Comparison of ENCODE assay signal across 25 mouse cellular contexts in the genomic region with DNA sequence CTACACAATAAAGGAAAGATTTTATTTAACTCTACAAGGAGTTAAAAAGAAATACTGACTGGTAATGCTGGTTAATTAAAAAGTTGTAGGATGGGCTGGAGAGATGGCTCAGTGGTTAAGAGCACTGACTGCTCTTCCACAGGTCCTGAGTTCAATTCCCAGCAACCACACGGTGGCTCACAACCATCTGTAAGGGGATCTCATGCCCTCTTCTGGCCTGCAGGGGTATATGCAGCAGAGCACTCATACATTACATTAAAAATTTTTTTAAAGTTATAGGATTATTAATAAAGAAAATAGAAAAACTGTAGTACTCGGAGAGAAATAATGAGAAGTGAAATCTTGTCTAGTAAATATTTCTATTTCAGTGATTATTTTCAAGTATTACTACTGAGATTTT. TPM values are rescaled to one million over a fixed set of nuclear protein-coding genes. Genes with fewer than 3 reads are reported as not detected.
A peak's percentile ranks its signal among the peaks of the same experiment; 100 is the strongest.
DNase-seq lines count a peak whose midpoint lies in the region; ATAC-seq and TF ChIP-seq lines count a peak whose summit lies in the region.
"Had no signal": no experiment of that assay in that cellular context is flagged by ENCODE, and none has a peak within 500 bp of the region (broad histone marks: within the 10 kb centered on the region; RNA-seq: fewer than 3 reads in every experiment).

No protein-coding gene starts in this region.

- H3K4me3 ChIP-seq in left cerebral cortex, adult 2 months, result no peak overlapping the region
- H3K4me3 ChIP-seq in lung, postnatal 0 days (ENCODE audit: low read depth, low read length), result no peak overlapping the region
- H3K4me3 ChIP-seq in lung, adult 2 months (replicated peaks; ENCODE audit: extremely low read depth, low read depth, low read length), result no peak overlapping the region
- no peak overlapping the region for H3K4me3 ChIP-seq in stomach, postnatal 0 days (ENCODE audit: low read depth, low read length)
- no peak overlapping the region for H3K4me3 ChIP-seq in forebrain, embryonic 10.5 days
- H3K4me3 ChIP-seq: embryonic facial prominence, embryonic 13.5 days; heart, embryonic 10.5 days; hindbrain, embryonic 10.5 days; intestine, embryonic 15.5 days had no signal

- TF ChIP-seq CTCF in left cerebral cortex, adult 2 months (IDR thresholded peaks at IDR 0.05), result peak; percentile 19; the same call in 1 of the 2 replicates
- peak; percentile 27 for TF ChIP-seq CTCF in lung, postnatal 0 days (IDR thresholded peaks at IDR 0.05)
- TF ChIP-seq CTCF in lung, adult 2 months (IDR thresholded peaks at IDR 0.05; ENCODE audit: insufficient read depth, low read length), result no peak
- TF ChIP-seq CTCF in stomach, postnatal 0 days (IDR thresholded peaks at IDR 0.05; ENCODE audit: low read depth), result peak; percentile 39

- no peaks in the 10 kb centered on the region for H3K36me3 ChIP-seq in lung, postnatal 0 days (ENCODE audit: insufficient read depth, low read length)
- no peaks in the 10 kb centered on the region for H3K36me3 ChIP-seq in stomach, postnatal 0 days (ENCODE audit: control insufficient read depth, insufficient read depth, low read length)
- H3K36me3 ChIP-seq in forebrain, embryonic 10.5 days (replicated peaks), result no peaks in the 10 kb centered on the region
- H3K36me3 ChIP-seq: embryonic facial prominence, embryonic 13.5 days; heart, embryonic 10.5 days; hindbrain, embryonic 10.5 days; intestine, embryonic 15.5 days had no signal

- no peak for TF ChIP-seq EP300 in lung, postnatal 0 days (IDR thresholded peaks at IDR 0.05)
- no peak for TF ChIP-seq EP300 in stomach, postnatal 0 days (optimal IDR thresholded peaks at IDR 0.05)

- no peaks in the 10 kb centered on the region for H3K27me3 ChIP-seq in lung, postnatal 0 days (replicated peaks; ENCODE audit: insufficient read depth, low read length)
- H3K27me3 ChIP-seq in stomach, postnatal 0 days (ENCODE audit: control insufficient read depth, insufficient read depth, low read length), result no peaks in the 10 kb centered on the region
- H3K27me3 ChIP-seq in forebrain, embryonic 10.5 days (ENCODE audit: poor library complexity, severe bottlenecking), result no peaks in the 10 kb centered on the region
- H3K27me3 ChIP-seq: embryonic facial prominence, embryonic 13.5 days; intestine, embryonic 15.5 days had no signal

- intact Hi-C loops in heart, postnatal 36 days (cut with DNase I), result no loop called here
- intact Hi-C loops in left cerebral cortex, adult 2 months (cut with DNase I), result no loop called here

- no peak overlapping the region for H3K9ac ChIP-seq in lung, postnatal 0 days (replicated peaks; ENCODE audit: low read depth)
- H3K9ac ChIP-seq in stomach, postnatal 0 days (ENCODE audit: low read length), result no peak overlapping the region
- H3K9ac ChIP-seq: embryonic facial prominence, embryonic 13.5 days; hindbrain, embryonic 14.5 days; intestine, embryonic 15.5 days had no signal

- TF ChIP-seq POLR2A in lung, adult 2 months (IDR thresholded peaks at IDR 0.05; ENCODE audit: borderline replicate concordance, extremely low read depth, low read depth, low read length), result no peak

- WGBS in lung, postnatal 0 days, result 86% methylated on average over 2 of the region's 2 CpGs
- WGBS in lung, adult 2 months, result 92% methylated on average over 2 of the region's 2 CpGs
- WGBS in stomach, postnatal 0 days, result 93% methylated on average over 2 of the region's 2 CpGs
- WGBS in forebrain, embryonic 10.5 days, result 88% methylated on average over 2 of the region's 2 CpGs

- no peak overlapping the region for H3K27ac ChIP-seq in left cerebral cortex, adult 2 months
- no peak overlapping the region for H3K27ac ChIP-seq in lung, postnatal 0 days (ENCODE audit: low read length)
- no peak overlapping the region for H3K27ac ChIP-seq in stomach, postnatal 0 days (replicated peaks)
- H3K27ac ChIP-seq in forebrain, embryonic 10.5 days, result no peak overlapping the region
- H3K27ac ChIP-seq: embryonic facial prominence, embryonic 13.5 days; heart, embryonic 10.5 days; hindbrain, embryonic 10.5 days; hindbrain, embryonic 14.5 days; intestine, embryonic 15.5 days had no signal

- no peaks in the 10 kb centered on the region for H3K4me1 ChIP-seq in lung, postnatal 0 days (ENCODE audit: insufficient read depth, low read depth, low read length)
- H3K4me1 ChIP-seq in lung, adult 2 months (ENCODE audit: control insufficient read depth, insufficient read depth, low read length), result peaks cover 2% of the 10 kb centered on the region
- no peaks in the 10 kb centered on the region for H3K4me1 ChIP-seq in stomach, postnatal 0 days (replicated peaks; ENCODE audit: control insufficient read depth, insufficient read depth)
- H3K4me1 ChIP-seq in forebrain, embryonic 10.5 days, result no peaks in the 10 kb centered on the region
- H3K4me1 ChIP-seq: heart, embryonic 10.5 days; hindbrain, embryonic 10.5 days had no signal

- no peak overlapping the region for H3K4me2 ChIP-seq in lung, postnatal 0 days (replicated peaks; ENCODE audit: low read depth, low read length)
- no peak overlapping the region for H3K4me2 ChIP-seq in stomach, postnatal 0 days (replicated peaks; ENCODE audit: low read depth)
- H3K4me2 ChIP-seq: embryonic facial prominence, embryonic 13.5 days; hindbrain, embryonic 14.5 days; intestine, embryonic 15.5 days had no signal

- H3K9me3 ChIP-seq in lung, postnatal 0 days (ENCODE audit: low read length), result no peaks in the 10 kb centered on the region
- no peaks in the 10 kb centered on the region for H3K9me3 ChIP-seq in stomach, postnatal 0 days (ENCODE audit: control insufficient read depth, low read length)
- H3K9me3 ChIP-seq in forebrain, embryonic 10.5 days, result no peaks in the 10 kb centered on the region
- H3K9me3 ChIP-seq: heart, embryonic 10.5 days; hindbrain, embryonic 10.5 days; intestine, embryonic 15.5 days had no signal

- DNase-seq in heart, adult 11 months, result peak; percentile 43
- DNase-seq in heart, postnatal 36 days, result no peak
- no peak for DNase-seq in left cerebral cortex, adult 2 months (ENCODE audit: extremely low spot score in 1 of 2, low spot score in 2 of 2)
- DNase-seq in left cerebral cortex, adult 8-10 months (ENCODE audit: low spot score in 2 of 2), result no peak
- DNase-seq in lung, postnatal 0 days (ENCODE audit: low spot score), result no peak
- no peak for DNase-seq in lung, adult 2 months
- DNase-seq in stomach, postnatal 0 days (ENCODE audit: low spot score), result no peak
- DNase-seq in forebrain, embryonic 10.5 days (ENCODE audit: extremely low spot score, low spot score), result no peak
- DNase-seq: adrenal gland, postnatal 14 days; cerebellum, adult 11-12 months; cerebellum, adult 9-10 months; cerebellum, postnatal 25 days; gastrocnemius, postnatal 25 days; heart, postnatal 10 days had no signal

- ATAC-seq in lung, postnatal 0 days, result no peak
- no peak for ATAC-seq in stomach, postnatal 0 days (ENCODE audit: low FRiP score, low TSS enrichment)
- ATAC-seq: activated CD4-positive, CD25-positive, alpha-beta regulatory T cell, adult 4 months; forebrain, embryonic 16.5 days; intestine, embryonic 15.5 days had no signal

RNA-seq across cellular contexts. Expression of gene St5, which starts 23.1 kb away (rescaled TPM):
- 10 to 100 TPM; 23.4 to 31.9 TPM for total RNA-seq in heart, postnatal 36 days (2021)
- 10 to 100 TPM; 14.8 to 18.9 TPM for total RNA-seq in left cerebral cortex, adult 2 months (2021)
- total RNA-seq in left cerebral cortex, adult 8-10 months (2022), result 10 to 100 TPM; 14.4 to 18.3 (median 15.7) TPM
- 58.9 and 61.8 TPM in 2 replicates for polyA plus RNA-seq in lung, postnatal 0 days (2015; fragmentation: Nextera tagmentation; extraction: Ambion mirVana)
- 89.9 and 123 TPM in 2 replicates for polyA plus RNA-seq in lung, adult 2 months (2012; rRNA removed)
- polyA plus RNA-seq in stomach, postnatal 0 days (2015; fragmentation: Nextera tagmentation; extraction: Ambion mirVana), result 35.3 and 35.6 TPM in 2 replicates
- polyA plus RNA-seq in forebrain, embryonic 10.5 days (2016; fragmentation: Nextera tagmentation; extraction: Ambion mirVana), result 33.5 and 37.9 TPM in 2 replicates

RNA-seq across cellular contexts. Expression of gene Akip1, which starts 23.2 kb away (rescaled TPM):
- 10 to 100 TPM; 11.4 to 16.0 TPM for total RNA-seq in heart, postnatal 36 days (2021)
- 1 to 10 TPM; 4.9 to 5.9 TPM for total RNA-seq in left cerebral cortex, adult 2 months (2021)
- total RNA-seq in left cerebral cortex, adult 8-10 months (2022), result 1 to 10 TPM; 5.1 to 7.6 (median 6.3) TPM
- 48.6 and 52.5 TPM in 2 replicates for polyA plus RNA-seq in lung, postnatal 0 days (2015; fragmentation: Nextera tagmentation; extraction: Ambion mirVana)
- polyA plus RNA-seq in lung, adult 2 months (2012; rRNA removed), result 16.3 and 18.3 TPM in 2 replicates
- polyA plus RNA-seq in stomach, postnatal 0 days (2015; fragmentation: Nextera tagmentation; extraction: Ambion mirVana), result 36.8 and 38.6 TPM in 2 replicates
- polyA plus RNA-seq in forebrain, embryonic 10.5 days (2016; fragmentation: Nextera tagmentation; extraction: Ambion mirVana), result 27.6 and 29.1 TPM in 2 replicates

RNA-seq across cellular contexts. Expression of gene BC051019, which starts 43.4 kb away (rescaled TPM):
- total RNA-seq in heart, postnatal 36 days (2021), result not detected
- total RNA-seq in left cerebral cortex, adult 2 months (2021), result not detected
- not detected for total RNA-seq in left cerebral cortex, adult 8-10 months (2022)
- 22.7 and 24.3 TPM in 2 replicates for polyA plus RNA-seq in lung, postnatal 0 days (2015; fragmentation: Nextera tagmentation; extraction: Ambion mirVana)
- polyA plus RNA-seq in lung, adult 2 months (2012; rRNA removed), result 17.8 and 19.7 TPM in 2 replicates
- 0.17 and 0.25 TPM in 2 replicates for polyA plus RNA-seq in stomach, postnatal 0 days (2015; fragmentation: Nextera tagmentation; extraction: Ambion mirVana)
- 0.20 and 0.25 TPM in 2 replicates for polyA plus RNA-seq in forebrain, embryonic 10.5 days (2016; fragmentation: Nextera tagmentation; extraction: Ambion mirVana)
- total RNA-seq: adrenal gland, adult 18-20 months; adrenal gland, postnatal 14 days; gastrocnemius, postnatal 25 days; granulocyte monocyte progenitor cell, adult 5-6 weeks; heart, postnatal 10 days had no signal
- polyA plus RNA-seq: heart, embryonic 10.5 days; heart, embryonic 14.5 days had no signal

RNA-seq across cellular contexts. Expression of gene Ascl3, which starts 51.2 kb away (rescaled TPM):
- not detected for total RNA-seq in heart, postnatal 36 days (2021)
- not detected for total RNA-seq in left cerebral cortex, adult 2 months (2021)
- not detected for total RNA-seq in left cerebral cortex, adult 8-10 months (2022)
- polyA plus RNA-seq in lung, postnatal 0 days (2015; fragmentation: Nextera tagmentation; extraction: Ambion mirVana), result 0.64 and 0.89 TPM in 2 replicates
- 0.38 and 0.62 TPM in 2 replicates for polyA plus RNA-seq in lung, adult 2 months (2012; rRNA removed)
- 0.39 and 0.56 TPM in 2 replicates for polyA plus RNA-seq in stomach, postnatal 0 days (2015; fragmentation: Nextera tagmentation; extraction: Ambion mirVana)
- not detected in 2 replicates for polyA plus RNA-seq in forebrain, embryonic 10.5 days (2016; fragmentation: Nextera tagmentation; extraction: Ambion mirVana)
- total RNA-seq: adrenal gland, postnatal 14 days; ES-E14; gastrocnemius, postnatal 25 days; granulocyte monocyte progenitor cell, adult 5-6 weeks; heart, postnatal 10 days had no signal
- polyA plus RNA-seq: activated CD4-positive, CD25-positive, alpha-beta regulatory T cell, adult 4 months; embryonic facial prominence, embryonic 13.5 days; forebrain, embryonic 16.5 days; heart, embryonic 10.5 days; heart, embryonic 14.5 days; hindbrain, embryonic 14.5 days; intestine, embryonic 15.5 days had no signal

Comparison
In these comparisons a context has a peak if more than half of its experiments do, and no peak if none do; other contexts are left out.
1. RNA of gene BC051019, which starts 43.4 kb away (polyA plus RNA-seq): 22.7 to 24.3 TPM in lung, postnatal 0 days and 17.8 to 19.7 TPM in lung, adult 2 months; 0.17 to 0.25 TPM in stomach, postnatal 0 days and 0.20 to 0.25 TPM in forebrain, embryonic 10.5 days; every median in the first group is over 10 times any median in the second.